Mouse (Mus musculus) heart, postnatal 14 days (tissue): ENCODE data around the gene Myo1b. TPM values are rescaled to one million over a fixed set of nuclear protein-coding genes. Genes with fewer than 3 reads are reported as not detected.
"Not testable (repeated sequence)": the region's sequence is repeated elsewhere in the genome, so short reads cannot be mapped to it uniquely, and the experiment has no call there.

Experiments used
- DNase-seq, 2 experiments: peaks; one replicate each; pipeline ENCODE4 v3.0.0; 2021 to 2022
- intact Hi-C: fragments of 180-260 bp; cut with DNase I; formaldehyde crosslinking; loops from one replicate; pipeline ENCODE4 v1.15.1; 2025
- total RNA-seq, 2 experiments: library from RNA; stranded (reverse); gene quantifications; 2 replicates each; pipeline ENCODE4 v1.2.3; 2021

Myo1b gene
- total RNA-seq, 2 experiments from 2014 or later: 43.4 to 46.4 TPM

- intact Hi-C loops: no loop called here
Observed at GRCm38 (mm10) chr1:51906206-51906906, 9.5 kb downstream of the Myo1b start.

GRCm38 (mm10) chr1:51905073-51905472 is 10.8 kb downstream of the Myo1b start:
- intact Hi-C loops: no loop called here
- DNase-seq: no peak

More at GRCm38 (mm10) chr1:51906206-51906906, 9.5 kb downstream of the Myo1b start:
- no peak for DNase-seq

GRCm38 (mm10) chr1:51897160-51897572 is 18.7 kb downstream of the Myo1b start:
- intact Hi-C loops: no loop called here

GRCm38 (mm10) chr1:51895961-51896360 is 19.9 kb downstream of the Myo1b start:
- no peak for DNase-seq
- intact Hi-C loops: no loop called here

More at GRCm38 (mm10) chr1:51897160-51897572, 18.7 kb downstream of the Myo1b start:
- no peak for DNase-seq

GRCm38 (mm10) chr1:51894721-51895120 is 21.1 kb downstream of the Myo1b start:
- intact Hi-C loops: no loop called here
- no peak for DNase-seq

GRCm38 (mm10) chr1:51893521-51894355 is 22.1 kb downstream of the Myo1b start:
- DNase-seq: no peak
- intact Hi-C loops: no loop called here

- intact Hi-C loops: no loop called here
- no peak for DNase-seq
Observed at GRCm38 (mm10) chr1:51892005-51892404, 23.9 kb downstream of the Myo1b start.

- DNase-seq: no peak
Observed at GRCm38 (mm10) chr1:51888046-51888813, 27.6 kb downstream of the Myo1b start.

GRCm38 (mm10) chr1:51885356-51885983 is 30.4 kb downstream of the Myo1b start:
- no peak for DNase-seq
- intact Hi-C loops: no loop called here

More at GRCm38 (mm10) chr1:51888046-51888813, 27.6 kb downstream of the Myo1b start:
- intact Hi-C loops: no loop called here

- DNase-seq: no peak
- intact Hi-C loops: no loop called here
Observed at GRCm38 (mm10) chr1:51883211-51883610, 32.7 kb downstream of the Myo1b start.

GRCm38 (mm10) chr1:51882752-51883151 is 33.1 kb downstream of the Myo1b start:
- intact Hi-C loops: no loop called here
- DNase-seq: no peak

- intact Hi-C loops: loop anchor here (5.0 kb wide), 1 partner anchor 32 kb away; no protein-coding TSS in a partner anchor
- no peak for DNase-seq
Observed at GRCm38 (mm10) chr1:51879927-51880814, 35.7 kb downstream of the Myo1b start.

GRCm38 (mm10) chr1:51879333-51879770 is 36.5 kb downstream of the Myo1b start:
- intact Hi-C loops: loop anchor here (5.0 kb wide), 1 partner anchor 33 kb away; no protein-coding TSS in a partner anchor
- DNase-seq: peak; percentile 42 to 69

GRCm38 (mm10) chr1:51875462-51876225 is 40.2 kb downstream of the Myo1b start:
- intact Hi-C loops: loop anchor here (5.0 kb wide), 1 partner anchor 37 kb away; no protein-coding TSS in a partner anchor
- no peak for DNase-seq

GRCm38 (mm10) chr1:51872493-51873261 is 43.2 kb downstream of the Myo1b start:
- DNase-seq: no peak
- intact Hi-C loops: no loop called here

GRCm38 (mm10) chr1:51871234-51871633 is 44.6 kb downstream of the Myo1b start:
- intact Hi-C loops, DNase-seq: not testable (repeated sequence)

GRCm38 (mm10) chr1:51862828-51863421 is 52.9 kb downstream of the Myo1b start:
- intact Hi-C loops: no loop called here
- DNase-seq: no peak
